Mouse (Mus musculus) embryo, embryonic 11.5 days (tissue): ENCODE results near the gene Hmcn2.

Source experiments
- DNase-seq: peaks from one replicate; pipeline ENCODE4 v3.0.0-alpha.2; 2012; ENCODE audit warnings: low read depth, low spot score

Gene Hmcn2

GRCm38 (mm10) chr2:31477234-31478161 is 163.3 kb downstream of the Hmcn2 start:
- no peak for DNase-seq

GRCm38 (mm10) chr2:31482914-31483575 is 168.8 kb downstream of the Hmcn2 start:
- DNase-seq, result peak; percentile 82

- DNase-seq, result peak; percentile 77
Observed at GRCm38 (mm10) chr2:31484187-31484586, 170.0 kb downstream of the Hmcn2 start.

GRCm38 (mm10) chr2:31489166-31489565 is 175.0 kb downstream of the Hmcn2 start:
- no peak for DNase-seq

- no peak for DNase-seq
Observed at GRCm38 (mm10) chr2:31490556-31490955, 176.3 kb downstream of the Hmcn2 start.

- no peak for DNase-seq
Observed at GRCm38 (mm10) chr2:31492308-31492707, 178.1 kb downstream of the Hmcn2 start.

- no peak for DNase-seq
Observed at GRCm38 (mm10) chr2:31493243-31493642, 179.0 kb downstream of the Hmcn2 start.

- DNase-seq, result no peak
Observed at GRCm38 (mm10) chr2:31494315-31494714, 180.1 kb downstream of the Hmcn2 start.

- DNase-seq, result peak; percentile 39
Observed at GRCm38 (mm10) chr2:31495046-31495476, 180.8 kb downstream of the Hmcn2 start.

GRCm38 (mm10) chr2:31496141-31496540 is 181.9 kb downstream of the Hmcn2 start:
- no peak for DNase-seq

- DNase-seq, result no peak
Observed at GRCm38 (mm10) chr2:31497113-31497512, 182.9 kb downstream of the Hmcn2 start.

- no peak for DNase-seq
Observed at GRCm38 (mm10) chr2:31497635-31498034, 183.4 kb downstream of the Hmcn2 start.

GRCm38 (mm10) chr2:31499327-31500291 is 185.4 kb downstream of the Hmcn2 start:
- DNase-seq, result no peak

- no peak for DNase-seq
Observed at GRCm38 (mm10) chr2:31500292-31501204, 186.3 kb downstream of the Hmcn2 start.

- DNase-seq, result no peak
Observed at GRCm38 (mm10) chr2:31501448-31502130, 187.4 kb downstream of the Hmcn2 start.

- no peak for DNase-seq
Observed at GRCm38 (mm10) chr2:31502616-31503522, 188.7 kb downstream of the Hmcn2 start.

GRCm38 (mm10) chr2:31505472-31505871 is 191.3 kb downstream of the Hmcn2 start:
- no peak for DNase-seq

- DNase-seq, result no peak
Observed at GRCm38 (mm10) chr2:31508851-31509250, 194.6 kb downstream of the Hmcn2 start.
